Mouse (Mus musculus) cerebellum, postnatal 4 days (tissue): Measurements from ENCODE around the gene Psmd3.
"Not testable (repeated sequence)": the region's sequence is repeated elsewhere in the genome, so short reads cannot be mapped to it uniquely, and the experiment has no call there.

Source experiments
- DNase-seq, 2 experiments: peaks; one replicate each; pipeline ENCODE4 v3.0.0; 2022; ENCODE audit warnings: low spot score in 2 of 2, mixed read lengths in 1 of 2

Psmd3 gene

GRCm38 (mm10) chr11:98717904-98718303 is 35.5 kb downstream of the Psmd3 start:
- peak; percentile 62 to 87 for DNase-seq

- no peak for DNase-seq
These were observed 38.4 kb downstream of the Psmd3 start for GRCm38 (mm10) chr11:98720756-98721155.

DNA sequence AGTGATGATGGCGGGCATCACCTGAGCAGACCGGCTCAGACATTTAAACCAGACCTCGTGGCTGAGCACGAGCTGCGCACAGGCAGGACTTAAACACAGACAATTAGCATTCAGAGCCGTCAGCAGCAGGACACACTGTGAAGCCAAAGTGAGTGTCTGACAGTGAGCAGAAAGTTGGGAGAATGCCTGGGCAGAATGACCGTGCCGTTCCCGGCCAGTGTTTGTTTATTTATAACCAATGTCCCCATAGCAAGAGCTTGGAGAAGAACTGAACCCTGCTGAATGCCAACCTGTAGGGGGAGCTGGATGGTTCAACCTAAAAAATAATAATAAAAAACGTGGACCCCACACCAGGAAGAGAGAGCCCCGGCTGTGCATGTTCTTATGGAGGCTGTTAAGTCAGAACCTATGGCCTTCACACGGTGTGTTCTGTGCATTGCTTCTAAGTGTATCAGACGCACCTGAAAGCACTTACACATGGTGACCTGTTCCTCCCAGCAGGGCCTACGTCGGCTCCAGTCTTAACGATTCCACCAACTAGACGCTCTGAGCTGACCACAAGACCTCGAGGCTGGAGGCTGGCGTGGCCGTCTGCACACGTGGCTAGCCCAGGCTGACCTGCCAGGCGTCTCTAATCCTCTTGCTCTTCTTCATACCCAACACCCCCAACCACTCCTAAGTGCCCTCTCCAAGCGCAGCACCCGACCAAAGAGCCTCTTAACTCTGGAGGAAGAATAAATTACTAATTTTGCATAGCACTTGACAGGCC is 39.3 kb downstream of the Psmd3 start:
- peak in 1 of 2 experiments; percentile 38 for DNase-seq

DNA sequence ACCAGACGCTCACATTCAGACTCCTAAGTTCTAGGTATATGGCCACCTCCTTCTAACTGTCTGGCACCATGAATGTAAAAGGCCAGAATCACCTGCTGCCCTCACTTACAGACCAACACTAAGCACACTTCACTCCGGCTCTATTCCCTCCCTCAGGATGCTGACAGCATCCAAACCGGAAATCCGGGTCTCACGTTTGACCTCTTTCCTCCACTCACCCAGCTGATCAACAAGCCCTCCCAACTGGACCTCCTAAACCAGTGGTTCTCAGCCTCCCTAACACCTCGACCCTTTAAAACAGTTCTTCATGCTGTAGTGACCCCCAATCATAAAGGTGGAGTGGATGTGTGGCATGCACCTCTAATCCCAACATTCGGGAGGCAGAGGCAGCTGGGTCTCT is 40.7 kb downstream of the Psmd3 start:
- no peak for DNase-seq

GRCm38 (mm10) chr11:98725926-98726506 is 43.7 kb downstream of the Psmd3 start:
- DNase-seq, result no peak

DNA sequence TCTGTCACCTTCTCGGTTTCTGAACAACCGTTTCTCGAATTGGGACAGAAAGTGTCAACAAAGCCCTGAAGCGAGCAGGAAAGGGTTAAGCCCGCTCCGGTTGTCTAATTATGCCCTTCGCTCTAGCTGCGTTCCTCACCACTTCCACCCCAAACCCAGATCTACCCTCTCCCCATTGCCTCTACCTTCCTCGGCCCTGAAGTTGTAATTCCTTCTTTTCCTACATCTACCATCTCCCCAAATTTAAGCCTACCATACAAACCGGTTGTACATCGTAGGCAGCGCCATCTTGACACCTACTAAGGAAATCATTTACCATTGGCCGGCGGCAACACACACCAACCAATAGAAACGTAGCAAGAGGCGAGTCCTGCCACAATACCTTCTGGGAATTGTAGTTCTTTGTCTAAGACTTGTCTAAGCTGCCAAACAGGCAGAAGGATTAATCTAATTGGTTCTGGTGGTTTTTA is 46.8 kb downstream of the Psmd3 start, which contains the start of gene Med24:
Gene Med24, minus strand, starts transcription at position 317 of the 470 bp plus-strand sequence.
- DNase-seq, result peak in 1 of 2 experiments; percentile 77

GRCm38 (mm10) chr11:98730727-98731126 is 48.4 kb downstream of the Psmd3 start:
- no peak for DNase-seq

DNA sequence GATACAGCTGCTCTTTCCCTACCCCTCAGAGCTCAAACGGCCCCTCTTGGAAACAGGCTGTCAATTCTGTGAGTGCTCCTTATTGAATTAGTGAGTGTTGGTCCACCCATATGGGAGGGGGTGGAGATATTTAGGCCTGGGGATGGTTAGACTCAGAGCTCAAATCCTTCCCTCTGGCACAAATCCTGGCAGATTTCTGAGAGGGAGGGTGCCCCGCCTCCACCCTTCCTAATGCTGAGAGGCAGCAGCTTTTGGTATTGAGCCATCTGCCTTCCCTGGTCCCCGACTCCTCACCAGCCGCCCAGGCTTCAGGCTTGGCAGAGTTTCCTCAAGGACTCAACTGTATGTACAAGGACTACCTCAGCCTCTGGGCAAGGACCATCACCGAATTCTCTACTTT is 48.8 kb downstream of the Psmd3 start:
- peak in 1 of 2 experiments; percentile 69 for DNase-seq

GRCm38 (mm10) chr11:98734020-98734419 is 51.7 kb downstream of the Psmd3 start:
- DNase-seq, result no peak

DNA sequence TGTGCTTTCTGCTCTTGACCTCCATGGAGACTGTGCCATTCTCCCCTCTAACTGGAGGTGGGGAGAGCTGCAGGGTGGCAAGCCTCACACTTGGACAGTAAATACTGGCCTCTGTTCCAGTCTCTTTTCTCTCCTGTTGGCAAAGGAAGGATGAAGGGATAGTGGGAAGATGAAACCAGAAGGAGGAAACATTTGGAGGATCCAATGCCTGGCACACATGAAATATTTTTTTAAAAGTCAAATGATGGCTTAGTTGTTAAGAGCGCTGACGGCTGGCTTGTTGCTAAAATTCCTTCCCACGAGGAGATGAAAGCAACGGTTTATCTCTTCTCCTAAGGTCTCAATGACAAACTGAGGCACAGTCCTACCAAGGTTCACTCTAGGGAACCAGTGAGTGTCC is 52.8 kb downstream of the Psmd3 start:
- no peak for DNase-seq

DNA sequence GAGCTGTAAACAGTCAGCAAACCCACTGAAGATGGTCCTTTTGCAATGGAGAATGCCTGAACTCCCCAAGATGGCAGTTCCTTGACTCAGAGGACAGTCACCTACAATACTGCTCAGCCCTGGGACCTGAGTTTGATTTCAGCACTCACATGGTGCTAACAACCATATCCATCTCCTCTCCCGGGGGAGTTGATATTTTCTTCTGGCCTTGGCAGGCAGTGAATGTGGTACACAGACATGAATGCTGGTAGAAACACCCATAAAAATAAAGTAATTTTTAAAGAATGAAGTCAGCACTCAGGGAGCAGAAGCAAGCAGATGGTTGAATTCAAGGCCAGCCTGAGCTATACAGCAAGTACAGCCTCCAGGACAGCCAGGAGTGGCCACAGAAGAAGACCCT is 53.8 kb downstream of the Psmd3 start:
- no peak for DNase-seq

DNA sequence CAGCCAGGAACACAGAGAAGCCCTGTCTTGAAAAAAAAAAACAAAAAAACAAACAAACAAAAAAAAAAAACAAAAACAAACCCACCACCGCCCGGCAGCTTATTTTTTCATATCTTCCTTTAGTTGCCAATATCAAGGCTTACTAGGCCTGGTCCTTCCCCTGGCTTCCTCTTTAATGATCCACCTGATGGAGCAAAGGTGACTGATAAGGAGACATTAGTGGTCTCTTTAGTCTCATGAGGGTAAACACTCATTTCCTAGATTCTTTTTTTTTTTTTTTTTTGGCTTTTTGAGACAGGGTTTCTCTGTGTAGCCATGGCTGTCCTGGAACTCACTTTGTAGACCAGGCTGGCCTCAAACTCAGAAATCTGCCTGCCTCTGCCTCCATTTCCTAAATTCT is 54.9 kb downstream of the Psmd3 start:
- DNase-seq, result not testable (repeated sequence)

GRCm38 (mm10) chr11:98738428-98738911 is 56.1 kb downstream of the Psmd3 start:
- DNase-seq, result no peak

DNA sequence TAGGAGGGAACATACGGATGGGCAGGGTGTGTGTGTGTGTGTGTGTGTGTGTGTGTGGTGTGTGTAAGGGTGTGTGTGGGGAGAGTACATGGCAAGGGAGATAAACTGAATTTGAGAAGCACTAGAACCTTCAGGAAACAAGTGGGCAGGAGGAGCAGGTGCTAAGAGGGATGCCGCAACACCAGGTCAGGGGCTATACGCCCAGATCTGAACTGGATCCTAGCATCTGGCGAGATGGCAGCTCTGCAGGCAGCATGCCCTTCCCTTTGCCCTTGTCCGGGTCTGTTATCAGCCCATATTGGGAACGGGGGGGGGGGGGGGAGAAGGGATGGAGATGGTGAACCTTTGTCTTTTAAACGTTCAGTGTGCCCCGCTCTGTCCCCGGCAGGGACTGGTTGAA is 56.6 kb downstream of the Psmd3 start:
- no peak for DNase-seq

- DNase-seq, result no peak
These were observed 57.7 kb downstream of the Psmd3 start for GRCm38 (mm10) chr11:98740026-98740392.

GRCm38 (mm10) chr11:98740393-98741050 is 58.2 kb downstream of the Psmd3 start, which contains the start of gene Thra:
TSS of gene Thra (plus strand) at chr11:98740638.
- peak in 1 of 2 experiments; percentile 51 for DNase-seq

DNA sequence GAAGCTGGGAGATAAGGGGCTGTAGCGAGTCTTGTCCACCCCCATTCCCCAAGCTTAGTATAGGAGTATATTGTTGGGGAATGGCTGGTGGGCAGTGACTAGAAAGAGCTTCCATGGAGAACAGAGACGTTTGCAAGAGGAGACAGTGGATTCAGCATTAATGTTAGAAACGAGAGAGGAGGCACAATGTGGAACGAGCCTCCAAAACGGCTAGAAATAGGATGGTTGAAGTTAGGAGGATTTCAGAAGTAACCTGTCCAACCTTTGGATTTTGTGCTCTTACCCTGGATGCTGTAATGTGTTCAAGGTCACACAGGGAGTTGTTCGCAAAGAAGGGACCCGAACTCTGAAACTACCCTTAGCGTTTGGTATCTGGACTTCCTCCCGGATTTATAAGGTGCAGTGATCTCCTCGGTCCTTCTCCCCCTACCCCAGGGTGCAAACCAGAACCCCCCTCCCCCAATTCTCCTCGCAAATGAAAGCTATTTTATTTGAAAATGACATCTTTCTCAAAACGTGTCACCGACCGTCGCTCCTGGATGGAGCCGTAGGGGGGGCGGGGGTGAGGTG is 58.8 kb downstream of the Psmd3 start:
- DNase-seq, result no peak

GRCm38 (mm10) chr11:98741622-98742396 is 59.5 kb downstream of the Psmd3 start:
- DNase-seq, result peak; percentile 65 to 82

DNA sequence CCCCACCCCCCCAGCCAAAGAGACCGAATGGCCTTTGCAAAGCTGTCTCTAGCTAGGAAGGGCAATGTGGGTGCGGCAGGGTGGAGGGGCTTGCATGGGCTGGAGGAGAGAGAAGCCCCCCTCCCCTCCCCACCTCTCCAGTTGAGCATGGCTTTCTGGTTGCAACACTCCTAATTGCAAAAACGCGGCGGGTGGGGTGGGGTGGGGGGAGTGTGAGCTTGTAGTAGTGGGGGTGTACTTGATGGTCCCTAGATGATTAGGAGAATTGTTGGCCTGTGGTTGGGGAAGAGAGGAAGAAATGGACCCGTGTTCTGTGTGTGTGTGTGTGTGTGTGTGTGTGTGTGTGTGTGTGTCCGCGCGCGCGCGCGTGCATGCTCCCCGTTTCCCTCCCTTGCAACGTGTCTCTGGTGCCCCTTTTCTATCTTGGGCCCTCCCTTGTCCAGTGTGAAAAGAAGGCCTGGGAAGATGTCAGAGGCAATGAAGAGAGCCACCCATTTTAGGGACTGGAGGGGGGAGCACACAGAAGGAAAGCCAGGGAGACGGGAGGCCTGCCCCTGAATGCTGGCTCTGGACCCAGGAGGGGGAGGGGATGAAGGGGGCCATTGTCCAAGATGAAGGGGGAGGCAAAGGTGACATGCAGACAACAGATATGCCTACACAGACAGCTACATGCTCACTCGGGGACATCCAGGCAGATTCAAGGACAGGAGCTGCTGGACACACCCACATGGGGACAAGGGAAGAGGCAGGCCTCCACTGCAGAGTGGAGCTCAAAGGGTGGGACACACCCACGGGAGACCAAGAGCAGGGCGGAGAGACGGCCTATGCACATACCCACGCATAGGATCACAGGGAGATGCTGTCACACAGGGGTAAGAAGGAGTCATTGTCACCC is 60.3 kb downstream of the Psmd3 start:
- no peak for DNase-seq

GRCm38 (mm10) chr11:98743655-98744345 is 61.4 kb downstream of the Psmd3 start:
- DNase-seq, result peak in 1 of 2 experiments; percentile 54
